Mouse (Mus musculus): ENCODE results near the gene Mt3. TPM values are rescaled to one million over a fixed set of nuclear protein-coding genes. Genes with fewer than 3 reads are reported as not detected.

Mt3 gene
- total and polyA plus RNA-seq, 3 experiments, result not detected

DNA sequence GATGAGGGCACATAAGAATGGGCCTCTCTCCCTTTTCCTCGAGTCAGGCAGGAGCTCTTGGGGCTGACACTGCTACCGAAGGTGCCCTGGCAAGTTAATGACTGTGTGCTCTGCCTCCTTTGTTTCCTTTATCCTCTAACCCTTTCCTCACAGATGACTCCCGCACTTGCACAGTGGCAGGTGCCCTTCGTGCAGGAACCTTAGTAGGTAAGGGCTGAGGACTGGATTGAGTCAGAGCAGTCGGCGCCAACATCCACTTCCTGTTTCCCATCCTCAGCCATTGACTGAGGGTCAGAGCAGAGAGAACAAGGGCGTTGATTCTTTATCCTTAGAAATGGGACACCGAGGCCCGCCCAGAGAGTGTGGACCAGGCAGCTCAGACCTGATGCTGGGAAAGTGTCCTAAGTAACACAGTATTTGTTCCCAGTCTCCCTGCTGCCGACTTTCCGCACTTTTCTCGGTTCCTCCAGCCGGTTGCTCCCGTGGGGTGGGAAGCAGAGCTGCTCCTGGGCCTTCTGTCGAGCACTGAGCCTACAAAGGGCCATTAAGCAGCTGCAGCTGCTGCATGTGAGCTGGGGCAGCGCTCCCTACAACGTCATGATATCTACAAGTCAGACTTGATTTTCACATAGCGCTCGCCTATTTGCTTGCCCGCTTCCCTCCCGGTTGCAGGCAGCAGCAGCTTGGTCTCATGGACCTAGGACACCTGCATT, 35.0 kb downstream of the Mt3 start (continued):
- TF ChIP-seq MEF2A (IDR thresholded peaks at IDR 0.05; ENCODE audit: extremely low read depth, insufficient replicate concordance, low read depth, low read length, poor library complexity, severe bottlenecking), result no peak
- no peak for TF ChIP-seq ZMIZ1 (IDR thresholded peaks at IDR 0.05; ENCODE audit: low read depth, low read length)
- no peak for TF ChIP-seq TCF12 (IDR thresholded peaks at IDR 0.05; ENCODE audit: low read depth, low read length)
- no peak for TF ChIP-seq SIN3A (IDR thresholded peaks at IDR 0.05; ENCODE audit: low read length)
- TF ChIP-seq BHLHE40 (IDR thresholded peaks at IDR 0.05; ENCODE audit: borderline replicate concordance, low read depth, low read length), result no peak

DNA sequence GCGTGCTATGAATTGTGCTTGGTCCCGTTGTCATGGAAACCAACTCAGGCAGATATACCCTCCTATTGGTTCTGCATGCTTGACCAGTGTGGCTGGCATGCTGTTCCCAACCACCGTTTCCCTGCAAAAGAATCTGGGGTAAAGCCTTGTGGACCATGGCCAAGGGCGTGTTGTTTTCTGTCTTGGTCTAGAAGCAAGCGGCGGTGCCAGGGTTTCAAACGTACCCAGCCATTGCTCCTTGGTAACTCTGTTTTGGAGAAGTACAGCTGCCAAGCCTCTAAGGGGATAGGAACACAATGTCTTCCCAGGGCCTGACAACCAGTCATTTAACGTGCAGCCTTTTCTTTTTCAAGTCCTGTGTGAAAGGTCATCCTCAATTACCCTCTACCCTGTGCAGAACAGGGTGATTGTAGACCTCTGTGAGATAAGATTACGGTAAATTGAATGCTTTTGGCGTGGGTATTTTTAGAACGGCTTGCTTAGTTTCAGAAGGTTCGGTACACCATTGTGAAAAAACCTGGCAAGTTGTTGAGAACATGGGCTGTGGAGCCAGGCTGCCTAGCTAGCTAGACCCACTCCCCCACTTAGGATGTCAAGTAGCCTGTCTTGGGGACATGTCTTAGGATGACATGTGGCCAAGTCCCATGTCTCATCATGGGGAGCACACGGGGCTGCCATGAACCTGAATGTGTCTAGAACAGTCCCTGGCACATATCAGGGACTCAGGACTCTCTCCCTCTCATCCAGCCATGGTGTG, 37.0 kb downstream of the Mt3 start:
- Histone ChIP-seq H3K4me1 (ENCODE audit: control insufficient read depth in 1 of 2, insufficient read depth in 2 of 2, low read length in 2 of 2) (peaks cover 11 to 33% of the 10 kb centered on the region in 2 experiments), H3K9ac (ENCODE audit: control insufficient read depth, low read depth, low read length, poor library complexity, severe bottlenecking) (peak overlapping the region; percentile 14; the same call in 1 of the 2 replicates), H3K4me3 (ENCODE audit: control insufficient read depth in 1 of 2, insufficient read depth in 1 of 2, low read depth in 2 of 2, low read length in 2 of 2) (no peak overlapping the region), H3K36me3 (ENCODE audit: control insufficient read depth in 1 of 2, insufficient read depth in 2 of 2, low read length in 2 of 2) (peaks cover 0 to 22% of the 10 kb centered on the region in 2 experiments; a peak in 2 of 4 replicates), H3K27me3 (ENCODE audit: control insufficient read depth in 1 of 2, insufficient read depth in 2 of 2, low read length in 2 of 2) (no peaks in the 10 kb centered on the region), H3K79me2 (ENCODE audit: control insufficient read depth, insufficient read depth, low read length, poor library complexity) (no peaks in the 10 kb centered on the region), H3K27ac (ENCODE audit: control insufficient read depth, low read depth, low read length) (peak overlapping the region; percentile 7; the same call in 1 of the 2 replicates), H3K9me3 (replicated peaks; ENCODE audit: insufficient read depth, low read length) (no peaks in the 10 kb centered on the region)
- no peak for DNase-seq (ENCODE audit: low read depth, low spot score)
- TF ChIP-seq POLR2AphosphoS5 (IDR thresholded peaks at IDR 0.05; ENCODE audit: borderline replicate concordance, low read depth, low read length) (no peak), NELFE (IDR thresholded peaks at IDR 0.05; ENCODE audit: low read depth, low read length) (no peak), MYC (IDR thresholded peaks at IDR 0.05; ENCODE audit: low read depth, low read length) (no peak), MEF2A (IDR thresholded peaks at IDR 0.05; ENCODE audit: extremely low read depth, insufficient replicate concordance, low read depth, low read length, poor library complexity, severe bottlenecking) (peak; percentile 32; the same call in 1 of the 2 replicates), BHLHE40 (IDR thresholded peaks at IDR 0.05; ENCODE audit: borderline replicate concordance, low read depth, low read length) (no peak), EP300 (IDR thresholded peaks at IDR 0.05; ENCODE audit: low read depth in 1 of 2, low read length in 2 of 2) (no peak), TBP (IDR thresholded peaks at IDR 0.05; ENCODE audit: low read depth, low read length) (no peak), ETS1 (IDR thresholded peaks at IDR 0.05; ENCODE audit: low read depth, low read length) (peak; percentile 16; the same call in 1 of the 2 replicates), GATA1 (IDR thresholded peaks at IDR 0.05; ENCODE audit: low read depth, low read length) (peak; percentile 31; the same call in 1 of the 2 replicates)

DNA sequence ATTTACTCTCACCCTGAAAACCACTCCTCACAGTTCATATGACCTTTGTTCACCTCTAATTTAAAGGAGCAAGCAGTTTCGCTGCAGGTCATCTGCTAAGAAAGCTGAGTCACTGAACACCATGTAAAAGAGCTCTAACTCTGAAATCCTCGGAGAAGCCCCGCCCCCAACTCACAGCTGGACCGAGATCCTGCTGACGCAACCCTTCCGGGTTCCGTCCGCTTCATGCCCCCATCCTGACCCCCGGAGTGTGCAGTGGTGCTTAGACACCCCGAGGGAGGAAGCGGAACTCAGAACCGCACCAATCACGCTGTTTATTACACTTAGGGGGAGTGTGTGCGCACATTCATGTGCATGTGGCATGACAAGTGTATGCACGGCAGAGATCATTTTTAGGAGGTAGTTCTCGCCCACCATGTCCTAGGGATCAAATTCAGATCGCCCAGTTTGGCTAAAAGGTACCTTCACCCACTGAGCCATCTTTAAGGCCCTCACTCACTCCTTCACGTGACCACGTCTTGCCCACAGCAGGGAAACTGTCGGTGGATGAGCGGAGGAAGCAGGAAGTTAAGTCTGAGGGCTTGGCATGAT, 38.8 kb downstream of the Mt3 start:
- H3K9me3 ChIP-seq (replicated peaks; ENCODE audit: insufficient read depth, low read length), result no peaks in the 10 kb centered on the region
- peak overlapping the region; percentile 93 for H3K27ac ChIP-seq (ENCODE audit: control insufficient read depth, low read depth, low read length)
- peaks cover 11 to 33% of the 10 kb centered on the region in 2 experiments for H3K4me1 ChIP-seq (ENCODE audit: control insufficient read depth in 1 of 2, insufficient read depth in 2 of 2, low read length in 2 of 2)
- H3K27me3 ChIP-seq (ENCODE audit: control insufficient read depth in 1 of 2, insufficient read depth in 2 of 2, low read length in 2 of 2), result no peaks in the 10 kb centered on the region
- H3K79me2 ChIP-seq (ENCODE audit: control insufficient read depth, insufficient read depth, low read length, poor library complexity), result no peaks in the 10 kb centered on the region
- peak; percentile 96 for DNase-seq (ENCODE audit: low read depth, low spot score)
- peak overlapping the region; percentile 72 for H3K9ac ChIP-seq (ENCODE audit: control insufficient read depth, low read depth, low read length, poor library complexity, severe bottlenecking)
- H3K36me3 ChIP-seq (ENCODE audit: control insufficient read depth in 1 of 2, insufficient read depth in 2 of 2, low read length in 2 of 2), result peaks cover 0 to 22% of the 10 kb centered on the region in 2 experiments; a peak in 2 of 4 replicates
- peak overlapping the region; percentile 23 to 68 for H3K4me3 ChIP-seq (ENCODE audit: control insufficient read depth in 1 of 2, insufficient read depth in 1 of 2, low read depth in 2 of 2, low read length in 2 of 2)
- peak; percentile 81 for TF ChIP-seq TBP (IDR thresholded peaks at IDR 0.05; ENCODE audit: low read depth, low read length)
- no peak for TF ChIP-seq SMC3 (IDR thresholded peaks at IDR 0.05; ENCODE audit: low read depth, low read length)
- TF ChIP-seq SIN3A (IDR thresholded peaks at IDR 0.05; ENCODE audit: low read length), result peak; percentile 90
- TF ChIP-seq UBTF (IDR thresholded peaks at IDR 0.05; ENCODE audit: borderline replicate concordance, insufficient read depth, low read depth, low read length), result no peak
- TF ChIP-seq GATA1 (IDR thresholded peaks at IDR 0.05; ENCODE audit: low read depth, low read length), result no peak
- TF ChIP-seq TAL1 (IDR thresholded peaks at IDR 0.05; ENCODE audit: low read length), result no peak
- no peak for TF ChIP-seq NRF1 (IDR thresholded peaks at IDR 0.05; ENCODE audit: insufficient read depth, low read depth, low read length, poor library complexity, severe bottlenecking)
- TF ChIP-seq ETS1 (IDR thresholded peaks at IDR 0.05; ENCODE audit: low read depth, low read length), result peak; percentile 98
- peak in 1 of 2 experiments; percentile 74; a peak in 1 of 4 replicates for TF ChIP-seq USF2 (IDR thresholded peaks at IDR 0.05; ENCODE audit: borderline replicate concordance in 1 of 2, insufficient read depth in 1 of 2, low read depth in 1 of 2, low read length in 2 of 2)
- no peak for TF ChIP-seq CTCF (IDR thresholded peaks at IDR 0.05 in 2 of 3, conservative IDR thresholded peaks at IDR 0.05 in 1 of 3; ENCODE audit: control insufficient read depth in 1 of 3, insufficient read depth in 1 of 3, low read depth in 2 of 3, low read length in 3 of 3, poor library complexity in 1 of 3, severe bottlenecking in 1 of 3)
- TF ChIP-seq NELFE (IDR thresholded peaks at IDR 0.05; ENCODE audit: low read depth, low read length), result peak; percentile 80
- peak; percentile 96 for TF ChIP-seq MYC (IDR thresholded peaks at IDR 0.05; ENCODE audit: low read depth, low read length)
- TF ChIP-seq MAFK (IDR thresholded peaks at IDR 0.05; ENCODE audit: borderline replicate concordance, low read depth, low read length), result peak; percentile 75; the same call in 1 of the 2 replicates
- peak; percentile 50; the same call in 1 of the 2 replicates for TF ChIP-seq POLR2AphosphoS2 (IDR thresholded peaks at IDR 0.05; ENCODE audit: low read length)
- TF ChIP-seq MAZ (IDR thresholded peaks at IDR 0.05; ENCODE audit: low read depth, low read length), result peak; percentile 91
- TF ChIP-seq CHD1 (IDR thresholded peaks at IDR 0.05; ENCODE audit: low read depth, low read length), result no peak
